Mouse (Mus musculus): Measurements from ENCODE around the gene Bptf.

DNA sequence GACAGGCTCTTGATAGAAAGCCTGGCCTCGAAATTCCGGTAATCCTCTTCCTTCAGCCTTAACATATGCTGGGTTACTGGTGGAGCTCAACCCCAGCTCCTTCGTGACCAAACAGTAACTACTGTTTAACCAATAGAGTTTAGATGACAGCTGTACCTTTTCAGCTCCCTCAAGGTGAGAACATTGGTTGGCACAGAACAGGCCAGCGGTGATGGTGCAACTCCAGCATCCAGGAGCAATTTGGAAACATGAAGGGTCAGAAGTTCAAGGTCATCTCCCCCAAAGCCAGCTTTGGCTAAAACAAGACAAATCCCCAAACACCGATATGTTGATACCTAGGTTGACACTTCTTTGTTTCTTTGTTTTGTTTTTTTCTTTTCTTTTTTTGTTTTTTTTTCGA is 103.2 kb downstream of the Bptf start:
- TF ChIP-seq CTCF (IDR thresholded peaks at IDR 0.05; ENCODE audit: borderline replicate concordance, control insufficient read depth, extremely low read depth, insufficient read depth, low read length, poor library complexity): no peak
- TF ChIP-seq POLR2A (IDR thresholded peaks at IDR 0.05; ENCODE audit: control insufficient read depth, extremely low read depth, insufficient read depth, low read length, poor library complexity): no peak
